Mouse (Mus musculus) limb, embryonic 14.5 days (tissue): ENCODE measurements around the gene Dennd1b. TPM values are rescaled to one million over a fixed set of nuclear protein-coding genes. Genes with fewer than 3 reads are reported as not detected.

ENCODE experiments used
- ATAC-seq: fragments of 200-750 bp; cut with Nextera tagmentation; 2 replicates; pipeline ENCODE4 v1.8.0; 2017; ENCODE audit warnings: low read depth, moderate number of reproducible peaks, moderate TSS enrichment; ENCODE audit not compliant: low FRiP score
- DNase-seq: peaks from one replicate; pipeline ENCODE4 v3.0.0-alpha.2; 2015; ENCODE audit warnings: low spot score
- H3K27ac ChIP-seq: fragments of 300-500 bp; sonication (generic); replicated peaks from 2 replicates; pipeline ENCODE4 v1.5.1; 2014; ENCODE audit warnings: low read depth, mild to moderate bottlenecking, low read length, moderate library complexity, mixed read lengths
- H3K27me3 ChIP-seq: fragments of 300-500 bp; sonication (generic); 2 replicates; pipeline ENCODE4 v1.6.1; 2014; ENCODE audit warnings: low read length, mixed read lengths; ENCODE audit not compliant: control insufficient read depth, insufficient read depth
- H3K36me3 ChIP-seq: fragments of 300-500 bp; sonication (generic); 2 replicates; pipeline ENCODE4 v1.6.1; 2014; ENCODE audit warnings: mild to moderate bottlenecking, low read length, moderate library complexity, mixed read lengths; ENCODE audit not compliant: control insufficient read depth, insufficient read depth
- H3K4me1 ChIP-seq: fragments of 300-500 bp; sonication (generic); 2 replicates; pipeline ENCODE4 v1.6.1; 2014; ENCODE audit warnings: antibody characterized with exemption, low read length, mixed read lengths; ENCODE audit not compliant: control insufficient read depth, insufficient read depth
- H3K4me2 ChIP-seq: fragments of 300-500 bp; sonication (generic); replicated peaks from 2 replicates; pipeline ENCODE4 v1.6.1; 2014; ENCODE audit warnings: low read depth, mild to moderate bottlenecking, low read length, moderate library complexity; ENCODE audit not compliant: severe bottlenecking
- H3K4me3 ChIP-seq: fragments of 300-500 bp; sonication (generic); replicated peaks from 2 replicates; pipeline ENCODE4 v1.5.1; 2014; ENCODE audit warnings: low read length
- H3K9ac ChIP-seq: fragments of 300-500 bp; sonication (generic); 2 replicates; pipeline ENCODE4 v1.6.1; 2014; ENCODE audit warnings: mild to moderate bottlenecking, low read depth, low read length, moderate library complexity; ENCODE audit not compliant: severe bottlenecking
- H3K9me3 ChIP-seq: fragments of 300-500 bp; sonication (generic); 2 replicates; pipeline ENCODE4 v1.6.1; 2016; ENCODE audit warnings: low read length; ENCODE audit not compliant: control insufficient read depth
- POLR2A ChIP-seq: fragments of 200-500 bp; IDR thresholded peaks from 2 replicates; pipeline ENCODE4 v1.8.0; 2012; ENCODE audit warnings: inconsistent platforms, mild to moderate bottlenecking, moderate library complexity, borderline replicate concordance; ENCODE audit not compliant: insufficient read depth, insufficient read length; ENCODE audit errors: extremely low read depth
- WGBS: fragments of 180-500 bp; shearing (Covaris S2); extraction: QIAGEN DNeasy Blood & Tissue Kit; methylation state at CpG from one replicate; pipeline ENCODE4 v1.1.7; 2014; 5-methylcytosine and 5-hydroxymethylcytosine counted together
- polyA plus RNA-seq, 2 experiments: library from polyadenylated mRNA; depleted of rRNA in 1 of 2; stranded (reverse) in 1 of 2; unstranded in 1 of 2; fragments of >200 nt; fragmentation: Nextera tagmentation in 1 of 2; extraction: Ambion mirVana in 1 of 2; gene quantifications; 2 replicates each; pipeline versions ENCODE4 v1.2.1 to v1.2.3; 2012 to 2014

Dennd1b gene
- polyA plus RNA-seq, 2 experiments: 3.0 to 7.2 TPM

- 84% methylated on average over 5 of the region's 5 CpGs for whole genome bisulfite sequencing
- H3K9ac ChIP-seq: no peak overlapping the region
- no peaks in the 10 kb centered on the region for H3K9me3 ChIP-seq
- no peaks in the 10 kb centered on the region for H3K27me3 ChIP-seq
- H3K27ac ChIP-seq: no peak overlapping the region
- ATAC-seq (no peak), DNase-seq (no peak)
- no peaks in the 10 kb centered on the region for H3K4me1 ChIP-seq
- no peak overlapping the region for H3K4me2 ChIP-seq
- H3K36me3 ChIP-seq: no peaks in the 10 kb centered on the region; the same call in 1 of the 2 replicates
- TF ChIP-seq POLR2A: no peak
- H3K4me3 ChIP-seq: no peak overlapping the region
Observed at GRCm38 (mm10) chr1:139060301-139060700, 97.1 kb downstream of the Dennd1b start.

DNA sequence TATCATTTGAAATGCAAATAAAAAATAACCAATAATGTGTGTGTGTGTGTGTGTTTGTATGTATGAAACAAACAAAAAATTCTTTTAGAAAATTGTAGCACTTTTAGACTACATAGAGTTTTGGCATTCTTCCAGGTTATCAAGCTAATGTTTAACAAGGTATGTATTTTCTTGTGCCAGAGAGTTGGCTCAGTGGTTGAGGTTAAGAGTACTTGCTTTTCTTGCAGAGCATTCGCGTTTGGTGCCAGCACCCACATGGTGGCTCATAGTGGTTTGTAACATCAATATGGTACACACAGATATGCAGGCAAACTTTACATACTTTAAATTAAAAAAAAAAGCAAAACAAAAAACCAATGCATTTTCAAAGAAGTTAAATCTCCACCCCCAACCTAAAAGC lies 101.5 kb downstream of the Dennd1b start:
- Histone ChIP-seq H3K27ac (no peak overlapping the region), H3K4me3 (no peak overlapping the region), H3K9ac (no peak overlapping the region), H3K36me3 (no peaks in the 10 kb centered on the region; the same call in 1 of the 2 replicates), H3K27me3 (no peaks in the 10 kb centered on the region), H3K4me2 (no peak overlapping the region), H3K4me1 (no peaks in the 10 kb centered on the region), H3K9me3 (no peaks in the 10 kb centered on the region)
- WGBS: 87% methylated on average over 2 of the region's 2 CpGs
- no peak for TF ChIP-seq POLR2A
- DNase-seq: no peak
- no peak for ATAC-seq

- Histone ChIP-seq H3K4me3 (no peak overlapping the region), H3K27me3 (no peaks in the 10 kb centered on the region), H3K36me3 (no peaks in the 10 kb centered on the region; the same call in 1 of the 2 replicates), H3K9me3 (no peaks in the 10 kb centered on the region), H3K9ac (no peak overlapping the region), H3K27ac (no peak overlapping the region), H3K4me2 (no peak overlapping the region), H3K4me1 (no peaks in the 10 kb centered on the region)
- WGBS: 49% methylated on average over 2 of the region's 2 CpGs
- no peak for TF ChIP-seq POLR2A
- ATAC-seq (no peak), DNase-seq (no peak)
Observed at GRCm38 (mm10) chr1:139067210-139067609, 104.0 kb downstream of the Dennd1b start.

DNA sequence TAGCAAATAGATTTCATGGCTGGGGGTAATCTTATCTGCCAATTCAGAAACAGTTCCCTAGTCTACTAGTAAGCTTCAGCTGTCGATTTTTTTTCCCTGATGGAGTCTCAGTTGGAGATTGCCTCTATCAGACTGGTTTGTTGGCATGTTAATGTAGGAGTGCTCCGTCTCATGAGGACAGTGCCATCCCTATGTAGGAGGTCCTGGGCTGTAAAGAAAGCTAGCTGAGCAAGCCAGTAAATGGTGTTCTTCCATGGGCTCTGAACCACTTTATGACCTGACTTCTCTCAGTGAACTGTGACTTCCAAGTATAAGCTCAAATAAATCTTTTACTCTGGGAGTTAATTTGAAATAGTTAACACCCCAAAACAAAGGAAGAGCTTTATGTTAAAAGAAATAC lies 107.8 kb downstream of the Dennd1b start:
- no peak for ATAC-seq
- DNase-seq: no peak
- H3K4me1 ChIP-seq: no peaks in the 10 kb centered on the region
- no peak overlapping the region for H3K9ac ChIP-seq
- no peak overlapping the region for H3K4me3 ChIP-seq
- H3K27me3 ChIP-seq: no peaks in the 10 kb centered on the region
- TF ChIP-seq POLR2A: no peak
- no peak overlapping the region for H3K4me2 ChIP-seq
- WGBS: 75% methylated on average over 2 of the region's 2 CpGs
- no peaks in the 10 kb centered on the region for H3K9me3 ChIP-seq
- no peaks in the 10 kb centered on the region for H3K36me3 ChIP-seq
- no peak overlapping the region for H3K27ac ChIP-seq

- no peaks in the 10 kb centered on the region for H3K36me3 ChIP-seq
- no peaks in the 10 kb centered on the region for H3K27me3 ChIP-seq
- ATAC-seq: no peak
- DNase-seq: no peak
- WGBS: 76% methylated on average over 2 of the region's 2 CpGs
- H3K9ac ChIP-seq: no peak overlapping the region
- no peak overlapping the region for H3K27ac ChIP-seq
- H3K4me3 ChIP-seq: no peak overlapping the region
- H3K4me1 ChIP-seq: no peaks in the 10 kb centered on the region
- H3K4me2 ChIP-seq: no peak overlapping the region
- no peak for TF ChIP-seq POLR2A
- no peaks in the 10 kb centered on the region for H3K9me3 ChIP-seq
Observed at GRCm38 (mm10) chr1:139075671-139076070, 112.4 kb downstream of the Dennd1b start.

DNA sequence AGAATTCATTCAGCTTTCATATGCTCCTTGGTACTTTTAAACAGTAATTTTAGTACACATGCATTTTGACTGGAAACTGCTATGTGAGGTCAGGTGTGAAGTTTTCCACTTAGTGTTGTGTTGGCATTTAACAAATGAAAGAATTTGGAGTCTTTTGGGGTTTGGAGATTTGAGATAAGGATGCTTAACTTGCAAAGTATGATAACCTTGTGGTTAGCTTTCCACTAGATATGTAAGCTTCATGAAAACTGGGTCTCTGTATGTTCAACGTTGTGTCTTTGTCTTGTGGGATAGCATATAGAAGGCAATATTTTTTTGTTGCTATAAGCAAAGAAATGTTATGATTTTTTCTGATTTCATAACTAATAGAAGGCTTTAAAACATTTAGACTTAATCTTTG lies 114.8 kb downstream of the Dennd1b start:
- Histone ChIP-seq H3K4me2 (no peak overlapping the region), H3K9me3 (no peaks in the 10 kb centered on the region), H3K36me3 (no peaks in the 10 kb centered on the region), H3K9ac (no peak overlapping the region), H3K27me3 (no peaks in the 10 kb centered on the region), H3K27ac (no peak overlapping the region), H3K4me3 (no peak overlapping the region), H3K4me1 (no peaks in the 10 kb centered on the region)
- no peak for ATAC-seq
- DNase-seq: no peak
- WGBS: 88% methylated on average over 1 of the region's 1 CpGs
- no peak for TF ChIP-seq POLR2A
